Mouse (Mus musculus) liver, postnatal 0 days (tissue): Measurements from ENCODE around the gene Atraid. TPM values are rescaled to one million over a fixed set of nuclear protein-coding genes. Genes with fewer than 3 reads are reported as not detected.
A peak's percentile ranks its signal among the peaks of the same experiment; 100 is the strongest.
"Not testable (repeated sequence)": the region's sequence is repeated elsewhere in the genome, so short reads cannot be mapped to it uniquely, and the experiment has no call there.

ENCODE experiments used
- ATAC-seq: fragments of 200-750 bp; cut with Nextera tagmentation; 2 replicates; pipeline ENCODE4 v1.8.0; 2017; ENCODE audit warnings: mild to moderate bottlenecking, moderate library complexity
- DNase-seq: peaks from one replicate; pipeline ENCODE4 v3.0.0-alpha.2; 2016
- H3K27ac ChIP-seq: fragments of 300-500 bp; sonication (generic); 2 replicates; pipeline ENCODE4 v1.5.1; 2014; ENCODE audit warnings: antibody characterized with exemption, moderate library complexity, mild to moderate bottlenecking, low read depth
- H3K27me3 ChIP-seq: fragments of 300-500 bp; sonication (generic); 2 replicates; pipeline ENCODE4 v1.6.1; 2014; ENCODE audit warnings: low read length, control low read depth, mixed read lengths; ENCODE audit not compliant: insufficient read depth
- H3K36me3 ChIP-seq: fragments of 300-500 bp; sonication (generic); replicated peaks from 2 replicates; pipeline ENCODE4 v1.6.1; 2014; ENCODE audit warnings: mild to moderate bottlenecking, control low read depth, low read length, moderate library complexity, mixed read lengths; ENCODE audit not compliant: insufficient read depth
- H3K4me1 ChIP-seq: fragments of 300-500 bp; sonication (generic); 2 replicates; pipeline ENCODE4 v1.6.1; 2014; ENCODE audit warnings: antibody characterized with exemption, mild to moderate bottlenecking, control low read depth; ENCODE audit not compliant: insufficient read depth
- H3K4me2 ChIP-seq: fragments of 300-500 bp; sonication (generic); 2 replicates; pipeline ENCODE4 v1.6.1; 2014; ENCODE audit warnings: low read depth, mild to moderate bottlenecking, low read length, moderate library complexity, mixed read lengths
- H3K4me3 ChIP-seq: fragments of 300-500 bp; sonication (generic); 2 replicates; pipeline ENCODE4 v1.5.1; 2014; ENCODE audit warnings: low read depth, low read length
- H3K9ac ChIP-seq: fragments of 300-500 bp; sonication (generic); replicated peaks from 2 replicates; pipeline ENCODE4 v1.6.1; 2014; ENCODE audit warnings: mild to moderate bottlenecking, moderate library complexity
- H3K9me3 ChIP-seq: fragments of 300-500 bp; sonication (generic); 2 replicates; pipeline ENCODE4 v1.6.1; 2016; ENCODE audit warnings: mild to moderate bottlenecking, control low read depth, low read length, mixed read lengths
- CTCF ChIP-seq: sonication (generic); IDR thresholded peaks from 2 replicates; pipeline ENCODE4 v1.5.1; 2016; ENCODE audit warnings: antibody characterized with exemption, low read depth
- EP300 ChIP-seq: IDR thresholded peaks from 2 replicates; pipeline ENCODE4 v1.6.1; 2016; ENCODE audit warnings: antibody characterized with exemption, low read depth, mild to moderate bottlenecking
- whole genome bisulfite sequencing: fragments of 180-500 bp; shearing (Covaris S2); extraction: QIAGEN DNeasy Blood & Tissue Kit; methylation state at CpG from one replicate; pipeline ENCODE4 v1.1.7; 2014; ENCODE audit not compliant: insufficient replicate concordance; 5-methylcytosine and 5-hydroxymethylcytosine counted together
- polyA plus RNA-seq: library from polyadenylated mRNA; unstranded; fragments of >200 nt; fragmentation: Nextera tagmentation; extraction: Ambion mirVana; gene quantifications from 2 replicates; pipeline ENCODE4 v1.2.1, GENCODE M21; 2015

Gene Atraid
- polyA plus RNA-seq, 1 experiment from 2014 or later, result 162 TPM

DNA sequence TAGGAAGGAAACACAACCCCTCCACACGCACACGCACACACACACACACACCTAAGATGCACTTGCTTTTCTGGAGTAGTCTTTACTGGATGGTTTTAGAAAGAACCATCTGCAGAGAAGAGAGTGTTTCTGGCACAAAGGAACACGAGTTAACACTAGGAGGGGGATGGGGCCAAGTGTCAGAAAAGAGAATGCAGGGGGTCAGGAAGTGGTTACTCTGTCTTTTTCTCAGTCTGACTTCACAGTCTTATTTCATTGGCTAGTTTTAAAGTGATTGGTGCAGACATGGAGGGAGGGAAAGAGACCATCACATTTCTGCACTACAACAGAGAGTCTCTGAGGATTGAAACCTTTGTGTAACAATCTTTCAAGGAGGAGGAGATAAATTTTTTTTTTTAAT, 35.4 kb upstream of the Atraid start:
- Histone ChIP-seq H3K27me3 (no peaks in the 10 kb centered on the region), H3K9me3 (no peaks in the 10 kb centered on the region), H3K36me3 (no peaks in the 10 kb centered on the region), H3K9ac (no peak overlapping the region), H3K4me1 (no peaks in the 10 kb centered on the region), H3K4me3 (no peak overlapping the region), H3K27ac (no peak overlapping the region), H3K4me2 (no peak overlapping the region)
- no peak for DNase-seq
- whole genome bisulfite sequencing, result 42% methylated on average over 3 of the region's 3 CpGs
- ATAC-seq, result no peak
- TF ChIP-seq CTCF, result no peak
- no peak for TF ChIP-seq EP300

DNA sequence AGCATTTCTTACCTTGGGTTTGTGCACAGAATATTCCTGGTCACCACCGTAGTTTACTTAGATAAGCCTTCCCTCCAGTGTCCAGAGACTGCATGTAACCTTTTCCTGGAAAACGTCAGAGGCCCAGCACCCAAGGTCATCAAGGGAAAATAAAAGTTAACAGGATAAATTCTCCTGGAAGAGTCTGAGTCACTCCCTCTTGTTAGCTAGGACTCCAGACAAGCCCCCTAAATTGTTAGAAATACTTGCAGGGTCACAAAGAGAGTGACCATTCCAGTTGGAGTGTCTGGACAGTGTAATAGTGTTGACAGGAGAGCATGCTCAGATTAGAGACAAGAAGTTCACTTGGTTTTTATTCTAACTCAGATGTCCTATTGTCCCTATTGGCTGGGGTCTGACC, 32.2 kb upstream of the Atraid start:
- WGBS, result 34% methylated on average over 2 of the region's 2 CpGs
- H3K27ac ChIP-seq, result no peak overlapping the region
- no peaks in the 10 kb centered on the region for H3K36me3 ChIP-seq
- no peaks in the 10 kb centered on the region for H3K4me1 ChIP-seq
- H3K4me2 ChIP-seq, result no peak overlapping the region
- H3K27me3 ChIP-seq, result no peaks in the 10 kb centered on the region
- H3K4me3 ChIP-seq, result no peak overlapping the region
- DNase-seq (no peak), ATAC-seq (no peak)
- H3K9ac ChIP-seq, result no peak overlapping the region
- no peak for TF ChIP-seq CTCF
- TF ChIP-seq EP300, result no peak
- H3K9me3 ChIP-seq, result no peaks in the 10 kb centered on the region

GRCm38 (mm10) chr5:31021790-31022189, 26.3 kb upstream of the Atraid start:
- peak; percentile 29; the same call in 1 of the 2 replicates for ATAC-seq
- 75% methylated on average over 4 of the region's 5 CpGs for WGBS
- not testable (repeated sequence) for H3K4me1 ChIP-seq

DNA sequence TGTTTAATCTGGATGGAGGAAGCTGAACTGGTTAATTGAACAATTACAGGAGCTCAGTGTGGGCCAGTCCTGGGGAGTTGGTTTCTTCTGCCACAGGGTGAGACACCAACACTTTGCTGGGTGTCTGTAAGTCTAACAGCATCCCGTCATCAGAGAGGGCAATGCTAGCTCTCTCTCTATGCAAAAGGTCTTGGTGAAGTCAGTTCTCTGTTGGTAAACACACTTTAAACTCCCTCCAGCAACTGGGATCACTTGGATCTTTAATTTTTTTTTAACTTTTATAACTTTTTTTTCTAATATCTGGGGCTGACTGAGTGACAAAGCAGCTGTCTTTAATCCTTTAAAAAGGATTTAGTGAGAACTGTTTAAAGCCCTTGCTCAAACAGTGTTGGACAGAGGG, 25.4 kb upstream of the Atraid start:
- H3K4me1 ChIP-seq, result 0 out of 2 replicates have a peak, but pooled peaks cover 6% of the 10 kb centered on the region
- no peak overlapping the region for H3K4me3 ChIP-seq
- H3K4me2 ChIP-seq, result no peak overlapping the region
- ATAC-seq (no peak), DNase-seq (no peak)
- WGBS, result 61% methylated on average over 1 of the region's 1 CpGs
- TF ChIP-seq CTCF (no peak), EP300 (no peak)
- H3K27ac ChIP-seq, result no peak overlapping the region
- no peak overlapping the region for H3K9ac ChIP-seq
- no peaks in the 10 kb centered on the region for H3K9me3 ChIP-seq
- H3K27me3 ChIP-seq, result no peaks in the 10 kb centered on the region
- H3K36me3 ChIP-seq, result no peaks in the 10 kb centered on the region

More at GRCm38 (mm10) chr5:31021790-31022189, 26.3 kb upstream of the Atraid start:
- H3K9ac ChIP-seq, H3K4me2 ChIP-seq, H3K9me3 ChIP-seq, DNase-seq, H3K27me3 ChIP-seq, H3K36me3 ChIP-seq, H3K27ac ChIP-seq, H3K4me3 ChIP-seq: not testable (repeated sequence)

GRCm38 (mm10) chr5:31023254-31023653, 24.9 kb upstream of the Atraid start:
- no peak overlapping the region for H3K9ac ChIP-seq
- ATAC-seq (no peak), DNase-seq (no peak)
- no peaks in the 10 kb centered on the region for H3K9me3 ChIP-seq
- WGBS, result 61% methylated on average over 3 of the region's 4 CpGs
- 0 out of 2 replicates have a peak, but pooled peaks cover 6% of the 10 kb centered on the region for H3K4me1 ChIP-seq
- H3K36me3 ChIP-seq, result no peaks in the 10 kb centered on the region
- H3K4me2 ChIP-seq, result no peak overlapping the region
- H3K27ac ChIP-seq, result no peak overlapping the region
- H3K4me3 ChIP-seq, result no peak overlapping the region
- no peaks in the 10 kb centered on the region for H3K27me3 ChIP-seq
- TF ChIP-seq CTCF, result no peak
- no peak for TF ChIP-seq EP300

DNA sequence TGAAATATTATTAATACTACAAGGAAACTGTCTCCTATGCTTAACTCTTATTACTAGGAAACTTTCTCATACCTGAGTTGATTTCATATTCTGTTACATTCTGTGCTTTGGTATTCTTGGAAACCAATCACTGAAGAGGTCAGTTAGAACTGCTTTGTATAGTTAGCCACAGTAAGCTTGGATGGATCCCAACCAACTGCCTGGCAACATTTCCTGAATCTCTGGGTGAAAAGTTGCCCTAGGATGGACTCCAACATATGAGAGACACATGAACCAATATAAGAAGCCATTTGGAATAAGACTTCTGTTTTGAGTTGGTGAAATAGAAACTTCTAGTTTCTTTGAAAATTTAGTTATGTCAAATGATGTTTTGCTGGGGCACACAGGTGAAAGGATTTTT, 23.5 kb upstream of the Atraid start:
- H3K36me3 ChIP-seq, result no peaks in the 10 kb centered on the region
- H3K4me3 ChIP-seq, result no peak overlapping the region
- 0 out of 2 replicates have a peak, but pooled peaks cover 6% of the 10 kb centered on the region for H3K4me1 ChIP-seq
- H3K27me3 ChIP-seq, result no peaks in the 10 kb centered on the region
- H3K9ac ChIP-seq, result no peak overlapping the region
- no peak for TF ChIP-seq CTCF
- TF ChIP-seq EP300, result no peak
- DNase-seq (no peak), ATAC-seq (no peak)
- H3K4me2 ChIP-seq, result no peak overlapping the region
- H3K27ac ChIP-seq, result no peak overlapping the region
- H3K9me3 ChIP-seq, result no peaks in the 10 kb centered on the region

- 0 out of 2 replicates have a peak, but pooled peaks cover 3% of the 10 kb centered on the region for H3K4me1 ChIP-seq
- no peak for TF ChIP-seq CTCF
- no peak for TF ChIP-seq EP300
- ATAC-seq, result no peak
- H3K9me3 ChIP-seq, result no peaks in the 10 kb centered on the region
- no peaks in the 10 kb centered on the region for H3K27me3 ChIP-seq
- H3K27ac ChIP-seq, result no peak overlapping the region
- 59% methylated on average over 4 of the region's 4 CpGs for WGBS
- H3K36me3 ChIP-seq, result no peaks in the 10 kb centered on the region
- no peak overlapping the region for H3K4me2 ChIP-seq
- H3K4me3 ChIP-seq, result no peak overlapping the region
- no peak for DNase-seq
- H3K9ac ChIP-seq, result no peak overlapping the region
Observed at GRCm38 (mm10) chr5:31030926-31031325, 17.2 kb upstream of the Atraid start.
